Mouse (Mus musculus) neutrophil, adult 83 days (primary cell): Measurements from ENCODE around the gene Pygb. TPM values are rescaled to one million over a fixed set of nuclear protein-coding genes. Genes with fewer than 3 reads are reported as not detected.

Experiments used
- total RNA-seq, 2 experiments: library from RNA; stranded (reverse); gene quantifications; one replicate each; pipeline ENCODE4 v1.2.4; 2023

Pygb gene
- 10 to 100 TPM; 14.2 to 14.3 TPM for total RNA-seq

GRCm38 (mm10) chr2:150786251-150787180 is at the start of gene Pygb:
TSS of gene Pygb (plus strand) at chr2:150786735.

GRCm38 (mm10) chr2:150748854-150749253 is 37.7 kb upstream of the Pygb start, which contains the start of gene Entpd6:
TSS of gene Entpd6 (plus strand) at chr2:150749042.

Other genes starting within 250 kb of the Pygb start
- 10 to 100 TPM; 20.3 to 25.4 TPM for gene Cst7, start 216.3 kb upstream of the Pygb start, total RNA-seq
- 10 to 100 TPM; 32.1 to 36.0 TPM for gene Apmap, start 178.2 kb upstream of the Pygb start, total RNA-seq
- gene Acss1, start 118.2 kb upstream of the Pygb start, total RNA-seq, result 10 to 100 TPM; 12.2 to 15.4 TPM
- gene Vsx1, start 97.4 kb upstream of the Pygb start, total RNA-seq, result not detected
- gene Entpd6, start 37.7 kb upstream of the Pygb start, total RNA-seq, result 1 to 10 TPM; 6.6 to 6.7 TPM
- gene Abhd12, start 118.0 kb downstream of the Pygb start, total RNA-seq, result 10 to 100 TPM; 27.2 to 35.4 TPM
- 10 to 100 TPM; 16.6 to 17.0 TPM for gene Gins1, start 118.7 kb downstream of the Pygb start, total RNA-seq